Mouse (Mus musculus) mesoderm, embryonic 11.5 days (tissue): Measurements from ENCODE around the gene Fitm1.

Source experiments
- DNase-seq: peaks from one replicate; pipeline ENCODE4 v3.0.0-alpha.2; 2012; ENCODE audit warnings: low read depth, low spot score

The Fitm1 gene

GRCm38 (mm10) chr14:55575302-55575701 lies at the start of gene Fitm1:
Fitm1 (plus strand) TSS chr14:55575617.
- DNase-seq, result no peak

- no peak for DNase-seq
Measured at GRCm38 (mm10) chr14:55526674-55527073, 48.7 kb upstream of the Fitm1 start.

GRCm38 (mm10) chr14:55527940-55528339 lies 47.5 kb upstream of the Fitm1 start:
- DNase-seq, result peak; percentile 44

GRCm38 (mm10) chr14:55536116-55536745 lies 39.2 kb upstream of the Fitm1 start:
- DNase-seq, result peak; percentile 37

GRCm38 (mm10) chr14:55540067-55540786 lies 35.2 kb upstream of the Fitm1 start, which contains the start of gene Pck2:
Pck2 (plus strand) TSS chr14:55540266.
- DNase-seq, result peak; percentile 84

GRCm38 (mm10) chr14:55540787-55541321 lies 34.6 kb upstream of the Fitm1 start:
- DNase-seq, result peak; percentile 77

GRCm38 (mm10) chr14:55542268-55542667 lies 33.1 kb upstream of the Fitm1 start:
- no peak for DNase-seq

GRCm38 (mm10) chr14:55544334-55544733 lies 31.1 kb upstream of the Fitm1 start:
- no peak for DNase-seq

- DNase-seq, result no peak
Measured at GRCm38 (mm10) chr14:55550191-55550590, 25.2 kb upstream of the Fitm1 start.

- no peak for DNase-seq
Measured at GRCm38 (mm10) chr14:55551347-55551746, 24.1 kb upstream of the Fitm1 start.

GRCm38 (mm10) chr14:55551794-55552193 lies 23.6 kb upstream of the Fitm1 start:
- DNase-seq, result no peak

- no peak for DNase-seq
Measured at GRCm38 (mm10) chr14:55554635-55555034, 20.8 kb upstream of the Fitm1 start.

- no peak for DNase-seq
Measured at GRCm38 (mm10) chr14:55555788-55556187, 19.6 kb upstream of the Fitm1 start.

GRCm38 (mm10) chr14:55557003-55557402 lies 18.4 kb upstream of the Fitm1 start:
- DNase-seq, result peak; percentile 75

- DNase-seq, result no peak
Measured at GRCm38 (mm10) chr14:55557587-55557986, 17.8 kb upstream of the Fitm1 start.

GRCm38 (mm10) chr14:55558740-55559448 lies 16.5 kb upstream of the Fitm1 start:
- DNase-seq, result no peak

- peak; percentile 94 for DNase-seq
Measured at GRCm38 (mm10) chr14:55559799-55560201, 15.6 kb upstream of the Fitm1 start, which contains the start of gene Dcaf11. Dcaf11 (plus strand) TSS chr14:55560006.

- peak; percentile 99 for DNase-seq
Measured at GRCm38 (mm10) chr14:55560202-55561073, 15.0 kb upstream of the Fitm1 start, which contains the start of gene A730061H03Rik. A730061H03Rik (minus strand) TSS chr14:55560406.

GRCm38 (mm10) chr14:55561860-55562259 lies 13.6 kb upstream of the Fitm1 start:
- DNase-seq, result no peak

GRCm38 (mm10) chr14:55563249-55563648 lies 12.2 kb upstream of the Fitm1 start:
- no peak for DNase-seq

GRCm38 (mm10) chr14:55565748-55566147 lies 9.7 kb upstream of the Fitm1 start:
- no peak for DNase-seq
